Mouse (Mus musculus): Measurements from ENCODE around the gene Ccdc28b. TPM values are rescaled to one million over a fixed set of nuclear protein-coding genes. Genes with fewer than 3 reads are reported as not detected.

Gene Ccdc28b
- polyA plus RNA-seq (2017; shearing (Covaris generic)) = 10 to 100 TPM; 29.9 to 68.8 TPM

DNA sequence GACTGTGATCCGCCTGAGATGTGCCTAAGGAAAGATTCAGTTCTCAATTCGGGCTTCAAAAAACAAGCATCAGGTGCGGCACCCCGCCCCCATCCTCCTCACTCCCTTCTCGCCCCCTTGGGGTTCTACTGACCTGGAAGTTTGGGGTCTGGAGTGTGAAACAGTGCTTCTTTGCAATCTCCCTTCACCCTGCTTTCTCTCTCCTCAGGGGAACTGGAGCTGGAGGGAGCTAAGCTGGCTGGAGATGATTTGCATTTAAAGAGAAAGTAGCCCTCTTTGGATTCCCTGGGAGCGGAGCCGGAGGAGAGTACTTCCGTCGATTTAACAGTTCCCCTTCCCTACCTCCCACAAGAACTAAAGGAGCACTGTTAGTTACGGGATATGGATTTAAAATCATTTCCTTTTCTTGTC lies at the start of gene Ccdc28b:
Gene Ccdc28b, minus strand, starts transcription at position 267 of the 411 bp plus-strand sequence.

GRCm38 (mm10) chr4:129672083-129672877 lies 48.5 kb upstream of the Ccdc28b start, which contains the start of gene Kpna6:
Gene Kpna6 (minus strand): TSS chr4:129672767.

DNA sequence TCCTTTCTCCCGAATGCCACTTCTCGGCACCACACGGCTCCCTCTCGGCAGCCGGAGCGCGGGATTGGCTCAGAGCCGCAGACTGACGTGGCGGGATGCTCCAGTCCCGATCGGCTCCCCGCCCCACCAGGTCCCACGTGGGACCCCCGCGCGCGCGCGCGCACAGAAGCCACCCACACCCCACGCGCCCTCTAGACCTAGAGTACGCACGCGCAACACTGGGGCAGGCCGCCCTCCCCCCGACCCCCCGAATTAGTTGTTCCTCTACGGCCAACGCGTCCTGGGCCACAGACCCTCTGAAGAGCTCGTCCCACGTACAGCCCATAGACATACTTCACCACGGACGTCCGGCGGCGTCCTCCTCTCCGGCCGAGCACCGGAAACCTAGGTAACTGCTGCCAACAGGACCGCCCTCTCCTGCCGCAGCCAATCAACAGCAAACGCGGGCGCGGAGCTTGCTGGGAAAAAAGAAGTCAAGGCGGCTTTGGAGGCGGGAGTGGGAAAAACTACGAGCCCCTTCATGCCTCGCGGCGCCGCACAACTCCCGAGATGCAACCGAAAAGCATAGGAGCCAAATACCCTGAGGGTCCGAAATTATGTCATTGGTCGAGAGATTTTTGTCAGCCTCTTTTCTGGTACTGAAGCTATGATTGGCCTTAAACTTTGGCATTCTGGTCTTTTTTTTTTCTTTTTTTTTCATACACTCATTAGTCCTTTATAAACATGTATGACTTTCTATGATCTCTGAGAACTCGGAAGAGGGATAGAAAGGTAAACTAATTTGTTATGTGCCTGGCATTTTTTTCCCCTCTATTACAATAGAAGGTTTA lies 17.1 kb upstream of the Ccdc28b start, which contains the start of gene Txlna:
Gene Txlna, minus strand, starts transcription at position 428 of the 830 bp plus-strand sequence.

DNA sequence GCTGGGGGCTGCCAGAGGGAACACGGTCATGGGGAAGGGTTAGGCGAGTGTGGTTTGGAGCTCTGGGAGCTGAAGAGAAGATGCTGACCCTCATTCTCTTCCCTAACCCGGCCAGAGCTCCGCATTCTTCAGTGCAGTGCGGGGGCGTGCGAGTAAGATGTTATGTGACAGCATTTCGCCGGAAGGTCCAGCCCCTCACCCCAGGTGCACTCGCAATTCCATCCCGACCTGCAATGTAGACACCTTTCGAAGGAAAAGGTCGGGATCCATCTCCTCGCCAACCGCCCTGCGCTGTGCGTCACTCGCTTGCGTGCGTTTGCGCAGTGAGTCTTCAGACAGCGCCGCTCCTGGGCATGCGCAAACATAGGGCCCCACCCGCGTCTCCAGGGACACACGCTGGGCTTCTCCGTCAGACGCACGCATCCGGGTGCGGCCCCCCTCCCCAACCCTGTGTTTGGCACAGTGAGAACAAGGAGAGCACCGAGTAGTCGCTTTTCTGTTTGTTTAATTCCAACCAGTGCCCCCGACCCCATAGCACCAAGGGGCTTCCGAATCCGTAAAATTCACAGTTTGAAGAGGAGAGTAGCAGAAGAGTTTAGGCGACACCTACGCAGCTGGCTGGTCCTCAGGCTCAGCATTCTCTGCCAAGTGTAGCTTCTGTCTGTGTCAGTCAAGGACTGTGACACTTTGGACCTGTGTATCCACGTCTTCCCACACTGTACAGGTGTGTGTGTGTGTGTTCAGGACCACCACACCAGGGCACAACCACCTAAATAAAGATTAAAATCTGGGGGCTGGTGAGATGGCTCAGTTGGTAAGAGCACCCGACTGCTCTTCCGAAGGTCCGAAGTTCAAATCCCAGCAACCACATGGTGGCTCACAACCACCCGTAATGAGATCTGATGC lies 4.7 kb downstream of the Ccdc28b start, which contains the start of gene Iqcc:
Gene Iqcc, minus strand, starts transcription at position 314 of the 906 bp plus-strand sequence.

DNA sequence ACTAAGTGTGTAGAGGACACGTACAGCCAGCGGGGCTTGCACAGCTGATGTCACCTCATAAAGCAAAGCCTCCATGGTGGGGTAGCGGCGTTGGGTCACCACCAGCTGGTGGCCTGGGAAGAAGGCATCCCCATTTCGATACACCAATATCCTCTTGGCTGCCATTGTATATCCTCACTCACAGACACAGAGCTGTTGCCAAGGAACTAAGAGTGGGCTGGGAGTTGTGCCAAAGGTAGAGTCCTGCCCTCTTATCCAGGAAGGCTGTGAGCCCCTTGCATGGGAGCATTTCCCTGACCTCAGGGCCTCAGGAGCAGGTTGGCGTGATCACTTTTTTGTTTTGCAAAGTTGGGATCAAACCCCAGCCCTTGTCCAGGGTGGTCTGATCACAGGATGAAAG lies 9.7 kb downstream of the Ccdc28b start, which contains the start of gene Dcdc2b:
Gene Dcdc2b, minus strand, starts transcription at position 165 of the 400 bp plus-strand sequence.

GRCm38 (mm10) chr4:129600233-129601158 lies 23.3 kb downstream of the Ccdc28b start, which contains the start of the genes Eif3i and Tmem234:
Gene Eif3i (minus strand): TSS chr4:129600648.
Gene Tmem234 (plus strand): TSS chr4:129600668.

DNA sequence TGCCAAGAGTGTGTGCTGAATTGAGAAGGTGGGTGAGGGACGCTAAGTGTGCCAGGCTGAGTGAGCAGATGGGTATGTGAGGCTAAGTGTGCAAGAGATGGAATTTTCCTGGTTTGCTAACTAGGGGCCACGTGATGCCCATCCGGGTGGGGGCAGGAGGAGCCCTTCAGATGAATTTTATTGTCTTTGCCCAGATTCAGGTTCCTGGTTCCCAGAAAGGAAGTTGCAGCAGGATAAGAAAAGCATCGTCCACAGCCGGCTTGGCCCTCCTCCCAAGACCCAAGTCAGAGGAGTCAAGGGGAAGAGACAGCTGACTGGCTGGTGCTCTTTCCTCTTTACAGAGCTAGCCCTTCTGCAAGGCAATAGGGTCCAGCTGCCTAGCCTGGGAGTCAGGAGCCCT lies 45.3 kb downstream of the Ccdc28b start, which contains the start of gene Fam167b:
Gene Fam167b, minus strand, starts transcription at position 84 of the 400 bp plus-strand sequence.

GRCm38 (mm10) chr4:129573430-129573829 lies 50.3 kb downstream of the Ccdc28b start, which contains the start of gene Lck:
Gene Lck (minus strand): TSS chr4:129573641.

Other genes starting within 250 kb of the Ccdc28b start
- 10 to 100 TPM in 1 of 2 experiments, 1 to 10 TPM in 1; 9.3 to 10.8 TPM for gene Zbtb8a, start 245.8 kb downstream of the Ccdc28b start, polyA plus RNA-seq (2017; shearing (Covaris generic))
- under 1 TPM in 1 of 2 experiments, not detected in 1; 0.05 TPM for gene Zbtb8b, start 183.1 kb downstream of the Ccdc28b start, polyA plus RNA-seq (2017; shearing (Covaris generic))
- gene Bsdc1, start 162.4 kb downstream of the Ccdc28b start, polyA plus RNA-seq (2017; shearing (Covaris generic)) = 10 to 100 TPM; 26.0 to 29.6 TPM
- not detected for gene Tssk3, start 132.9 kb downstream of the Ccdc28b start, polyA plus RNA-seq (2017; shearing (Covaris generic))
- not detected for gene Fam229a, start 132.8 kb downstream of the Ccdc28b start, polyA plus RNA-seq (2017; shearing (Covaris generic))
- gene Marcksl1, start 110.4 kb downstream of the Ccdc28b start, polyA plus RNA-seq (2017; shearing (Covaris generic)) = 10 to 100 TPM; 49.7 to 61.2 TPM
- 100 to 1,000 TPM; 282 to 317 TPM for gene Hdac1, start 81.2 kb downstream of the Ccdc28b start, polyA plus RNA-seq (2017; shearing (Covaris generic))
- gene Lck, start 50.3 kb downstream of the Ccdc28b start, polyA plus RNA-seq (2017; shearing (Covaris generic)) = 1,000 to 10,000 TPM; 1,347 to 1,373 TPM
- gene Fam167b, start 45.4 kb downstream of the Ccdc28b start, polyA plus RNA-seq (2017; shearing (Covaris generic)) = under 1 TPM in 1 of 2 experiments, not detected in 1; 0.47 TPM
- 100 to 1,000 TPM; 194 to 246 TPM for gene Eif3i, start 23.3 kb downstream of the Ccdc28b start, polyA plus RNA-seq (2017; shearing (Covaris generic))
- 100 to 1,000 TPM; 215 to 273 TPM for gene Tmem234, start 23.3 kb downstream of the Ccdc28b start, polyA plus RNA-seq (2017; shearing (Covaris generic))
- 1 to 10 TPM; 4.6 to 7.9 TPM for gene Dcdc2b, start 9.7 kb downstream of the Ccdc28b start, polyA plus RNA-seq (2017; shearing (Covaris generic))
- 10 to 100 TPM; 26.3 to 35.0 TPM for gene Iqcc, start 4.8 kb downstream of the Ccdc28b start, polyA plus RNA-seq (2017; shearing (Covaris generic))
- gene Txlna, start 17.1 kb upstream of the Ccdc28b start, polyA plus RNA-seq (2017; shearing (Covaris generic)) = 10 to 100 TPM; 60.1 to 66.5 TPM
- gene Kpna6, start 48.8 kb upstream of the Ccdc28b start, polyA plus RNA-seq (2017; shearing (Covaris generic)) = 10 to 100 TPM; 14.3 to 20.6 TPM
- 10 to 100 TPM; 24.1 to 26.0 TPM for gene Tmem39b, start 72.9 kb upstream of the Ccdc28b start, polyA plus RNA-seq (2017; shearing (Covaris generic))
- gene Khdrbs1, start 118.4 kb upstream of the Ccdc28b start, polyA plus RNA-seq (2017; shearing (Covaris generic)) = 100 to 1,000 TPM; 139 to 167 TPM
- 100 to 1,000 TPM; 488 to 498 TPM for gene Ptp4a2, start 187.3 kb upstream of the Ccdc28b start, polyA plus RNA-seq (2017; shearing (Covaris generic))

Measured in activated CD4-positive, CD25-positive, alpha-beta regulatory T cell (primary cell).